Mouse (Mus musculus) spleen, adult 2 months (tissue): ENCODE measurements around the gene Dnajb6. TPM values are rescaled to one million over a fixed set of nuclear protein-coding genes. Genes with fewer than 3 reads are reported as not detected.

ENCODE experiments used
- DNase-seq, 2 experiments: peaks; one replicate each; pipeline versions ENCODE4 v3.0.0 to v3.0.0-alpha.2; 2012 to 2021; ENCODE audit warnings: low spot score in 2 of 2, low read depth in 1 of 2
- H3K27ac ChIP-seq: fragments of 200-500 bp; 2 replicates; pipeline ENCODE4 v1.5.1; 2012; ENCODE audit warnings: low read length, inconsistent platforms; ENCODE audit not compliant: insufficient read depth
- H3K27me3 ChIP-seq: fragments of 200-500 bp; 2 replicates; pipeline ENCODE4 v1.6.1; 2012; ENCODE audit warnings: mild to moderate bottlenecking, moderate library complexity, low read length, inconsistent platforms; ENCODE audit not compliant: control insufficient read depth, insufficient read depth
- H3K36me3 ChIP-seq: fragments of 200-500 bp; 2 replicates; pipeline ENCODE4 v1.6.1; 2012; ENCODE audit warnings: mild to moderate bottlenecking, low read length, inconsistent platforms; ENCODE audit not compliant: control insufficient read depth, insufficient read depth
- H3K4me1 ChIP-seq: fragments of 200-500 bp; 2 replicates; pipeline ENCODE4 v1.6.1; 2011; ENCODE audit warnings: inconsistent platforms; ENCODE audit not compliant: control insufficient read depth, insufficient read depth, insufficient read length
- H3K4me3 ChIP-seq: fragments of 200-500 bp; 2 replicates; pipeline ENCODE4 v1.5.1; 2011; ENCODE audit warnings: mild to moderate bottlenecking, inconsistent platforms; ENCODE audit not compliant: insufficient read depth, insufficient read length; ENCODE audit errors: extremely low read depth
- CTCF ChIP-seq: fragments of 200-500 bp; IDR thresholded peaks from 2 replicates; pipeline ENCODE4 v1.5.1; 2011; ENCODE audit warnings: mild to moderate bottlenecking, inconsistent platforms; ENCODE audit not compliant: insufficient read depth, insufficient read length, insufficient replicate concordance; ENCODE audit errors: extremely low read depth
- POLR2A ChIP-seq: fragments of 200-500 bp; IDR thresholded peaks from 2 replicates; pipeline ENCODE4 v1.6.1; 2011; ENCODE audit warnings: low read depth, low read length, inconsistent platforms
- WGBS: fragments of 180-500 bp; shearing (Covaris S2); methylation state at CpG from one replicate; pipeline ENCODE4 v1.1.7; 2018; 5-methylcytosine and 5-hydroxymethylcytosine counted together
- polyA plus RNA-seq: library from polyadenylated mRNA; depleted of rRNA; stranded (reverse); fragments of >200 nt; gene quantifications from 2 replicates; pipeline ENCODE4 v1.2.3, GENCODE M21; 2012; rRNA removed

Dnajb6 gene
- 30.6 and 32.8 TPM in 2 replicates for polyA plus RNA-seq

DNA sequence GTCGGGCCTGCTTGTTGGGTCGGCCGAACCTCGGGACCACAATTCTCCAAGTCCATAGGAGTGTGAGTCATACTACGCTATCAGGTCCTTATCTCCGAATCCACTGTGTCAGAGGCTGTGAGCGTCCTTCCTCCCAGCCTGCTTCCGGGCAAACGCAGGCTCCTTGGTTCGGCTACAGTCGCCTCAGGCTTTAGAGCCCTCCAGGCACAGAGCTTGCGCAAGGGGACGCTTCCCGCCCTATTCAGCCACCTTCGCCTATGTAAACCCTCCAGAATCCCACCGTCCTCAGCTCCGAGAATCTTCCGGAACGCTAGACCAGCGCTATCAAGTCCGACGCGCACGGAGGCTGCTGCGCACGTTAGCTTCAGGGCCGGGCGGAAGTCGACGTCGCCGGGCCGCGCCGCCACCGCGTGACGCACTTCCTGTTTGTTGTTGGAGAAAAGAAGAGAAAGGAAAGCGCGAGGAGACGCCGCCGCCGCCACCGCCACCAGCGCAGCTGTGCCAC, at the start of gene Dnajb6, which contains the start of gene Gm5129:
Gene Dnajb6, plus strand, starts transcription at position 132 of the 505 bp plus-strand sequence.
Gene Gm5129, minus strand, starts transcription at position 380 of the 505 bp plus-strand sequence.
- Histone ChIP-seq H3K27me3 (no peaks in the 10 kb centered on the region), H3K4me3 (peak within 1 kb of the TSS; percentile 99), H3K4me1 (peaks cover 13% of the 10 kb centered on the region; the same call in 1 of the 2 replicates), H3K27ac (peak within 1 kb of the TSS; percentile 99), H3K36me3 (no peaks in the 10 kb centered on the region)
- TF ChIP-seq POLR2A: peak; percentile 96
- TF ChIP-seq CTCF: no peak
- peak; percentile 88 to 97 for DNase-seq
- WGBS: under 1% methylated on average over 46 of the region's 46 CpGs

DNA sequence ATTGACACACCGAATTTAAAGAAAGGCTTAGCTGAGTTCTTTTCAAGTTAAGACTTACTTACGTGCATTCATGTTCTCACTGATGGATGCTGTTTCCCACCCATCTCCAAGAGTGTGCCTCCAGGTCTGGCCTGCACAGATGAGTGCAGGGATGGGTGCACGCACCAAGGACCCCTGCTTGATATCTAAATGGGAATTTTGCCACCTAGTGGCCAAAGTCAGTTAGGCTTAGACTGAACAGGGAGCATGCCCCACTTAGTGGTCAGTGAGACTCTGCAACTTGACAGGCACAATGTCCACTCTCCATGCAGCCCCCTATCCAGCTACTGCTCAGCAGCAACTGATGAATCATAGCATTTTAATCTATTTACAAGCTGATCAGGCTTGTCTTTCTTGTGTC, 47.8 kb upstream of the Dnajb6 start:
- H3K36me3 ChIP-seq: no peaks in the 10 kb centered on the region
- TF ChIP-seq POLR2A (no peak), CTCF (peak; percentile 32; the same call in 1 of the 2 replicates)
- peak in 1 of 2 experiments; percentile 7 for DNase-seq
- no peak overlapping the region for H3K4me3 ChIP-seq
- H3K27me3 ChIP-seq: no peaks in the 10 kb centered on the region
- 71% methylated on average over 3 of the region's 3 CpGs for WGBS
- H3K27ac ChIP-seq: no peak overlapping the region
- H3K4me1 ChIP-seq: no peaks in the 10 kb centered on the region

DNA sequence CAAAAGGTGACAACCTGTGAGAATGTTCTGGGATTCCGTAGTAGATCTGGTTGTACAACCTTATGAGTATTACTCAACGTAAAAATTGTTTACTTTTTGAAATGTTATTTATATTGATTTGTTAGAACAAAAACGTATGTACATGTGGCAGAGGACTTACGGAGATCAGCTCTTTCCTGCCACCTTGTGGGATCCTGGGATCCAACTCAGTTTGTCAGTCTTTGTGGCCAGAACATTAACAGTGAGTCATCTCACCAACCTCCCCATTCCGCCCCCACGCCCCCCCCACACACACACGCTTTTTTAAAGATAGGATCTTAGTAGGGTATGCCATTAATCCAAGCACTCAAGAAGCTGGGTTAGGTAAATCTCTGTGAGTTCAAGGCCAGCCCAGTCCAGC, 47.1 kb upstream of the Dnajb6 start:
- Histone ChIP-seq H3K36me3 (no peaks in the 10 kb centered on the region), H3K27ac (no peak overlapping the region), H3K27me3 (no peaks in the 10 kb centered on the region), H3K4me1 (no peaks in the 10 kb centered on the region), H3K4me3 (no peak overlapping the region)
- DNase-seq: no peak
- TF ChIP-seq CTCF (no peak), POLR2A (no peak)
- 77% methylated on average over 7 of the region's 7 CpGs for WGBS

DNA sequence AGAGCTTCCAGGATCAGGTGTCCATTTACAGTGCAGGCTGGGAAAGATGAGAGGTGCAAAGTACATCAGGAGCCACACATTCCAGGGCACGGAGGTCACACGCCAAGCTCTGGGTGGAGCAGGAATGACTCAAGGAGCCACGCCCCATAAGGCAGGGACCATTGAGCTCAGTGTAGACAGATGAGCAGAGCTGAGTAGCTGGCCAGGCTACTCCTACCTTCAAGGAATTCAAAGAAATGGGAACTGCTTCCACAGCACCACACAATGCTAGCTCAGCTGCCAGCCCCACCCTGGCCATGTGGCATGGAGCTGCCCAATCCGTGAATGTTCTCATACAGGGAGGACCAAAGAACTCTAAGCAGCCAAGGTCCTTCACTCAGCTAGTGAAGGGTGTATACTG, 37.0 kb upstream of the Dnajb6 start:
- no peaks in the 10 kb centered on the region for H3K36me3 ChIP-seq
- no peak for TF ChIP-seq POLR2A
- no peak for TF ChIP-seq CTCF
- no peak overlapping the region for H3K27ac ChIP-seq
- WGBS: 89% methylated on average over 4 of the region's 4 CpGs
- H3K4me3 ChIP-seq: no peak overlapping the region
- DNase-seq: no peak
- no peaks in the 10 kb centered on the region for H3K4me1 ChIP-seq
- H3K27me3 ChIP-seq: no peaks in the 10 kb centered on the region

DNA sequence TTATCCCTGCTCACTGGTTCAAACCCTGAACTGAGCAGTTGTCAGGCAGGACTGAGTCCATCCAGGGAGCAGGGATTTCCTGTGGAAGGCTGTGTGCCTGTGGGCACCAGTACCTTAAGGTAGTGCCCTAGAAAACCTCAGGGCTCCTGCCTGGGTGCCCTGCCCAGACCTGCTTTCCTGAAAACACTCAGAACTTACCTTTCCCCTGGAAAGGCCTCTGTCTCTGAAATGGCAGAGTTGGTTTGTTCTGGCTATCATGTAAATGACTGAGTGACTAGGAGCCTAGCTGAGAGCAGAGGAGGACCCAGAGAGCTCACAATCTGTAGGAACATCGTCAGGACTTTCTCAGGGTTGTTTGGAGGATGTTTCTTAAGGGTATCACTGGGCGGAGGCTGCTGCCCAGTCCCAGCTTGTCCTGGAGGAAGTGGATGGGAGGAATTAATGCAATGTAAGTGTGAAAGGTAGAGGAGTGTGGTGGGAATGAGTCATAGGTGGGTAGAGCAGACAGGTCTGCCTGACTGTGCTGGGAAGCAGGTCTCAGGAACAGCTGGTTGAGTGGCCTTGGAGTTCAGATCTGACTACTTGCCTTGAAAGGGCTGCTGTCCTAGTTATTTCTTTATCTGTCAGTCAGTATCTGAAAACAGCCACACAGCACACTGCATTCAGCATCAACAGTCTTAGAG, 35.8 kb upstream of the Dnajb6 start:
- H3K27me3 ChIP-seq: no peaks in the 10 kb centered on the region
- H3K36me3 ChIP-seq: no peaks in the 10 kb centered on the region
- DNase-seq: no peak
- TF ChIP-seq POLR2A (no peak), CTCF (no peak)
- H3K27ac ChIP-seq: no peak overlapping the region
- no peaks in the 10 kb centered on the region for H3K4me1 ChIP-seq
- H3K4me3 ChIP-seq: no peak overlapping the region
- WGBS: 95% methylated on average over 2 of the region's 2 CpGs

DNA sequence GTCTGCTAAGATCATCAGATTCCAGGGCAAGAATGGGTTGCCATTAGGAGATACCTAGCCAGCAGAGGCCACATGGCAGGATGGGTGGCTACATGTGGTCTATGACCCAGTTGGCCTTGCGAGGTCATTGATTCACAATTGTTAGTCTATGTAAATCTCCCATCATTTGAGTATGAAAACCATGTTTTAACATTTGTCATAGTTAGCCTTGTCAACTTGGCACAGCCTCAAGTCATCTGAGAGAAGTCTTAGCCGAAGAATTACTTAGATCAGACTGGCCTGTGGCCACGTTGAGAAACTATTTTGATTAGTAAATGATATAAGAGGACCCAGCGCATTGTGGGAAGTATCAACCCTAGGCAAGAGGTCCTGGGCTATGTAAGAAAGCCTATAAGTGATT, 28.2 kb upstream of the Dnajb6 start:
- Histone ChIP-seq H3K4me1 (no peaks in the 10 kb centered on the region), H3K27ac (no peak overlapping the region), H3K4me3 (no peak overlapping the region), H3K27me3 (no peaks in the 10 kb centered on the region), H3K36me3 (no peaks in the 10 kb centered on the region)
- DNase-seq: no peak
- 84% methylated on average over 4 of the region's 4 CpGs for WGBS
- TF ChIP-seq CTCF: no peak
- no peak for TF ChIP-seq POLR2A

DNA sequence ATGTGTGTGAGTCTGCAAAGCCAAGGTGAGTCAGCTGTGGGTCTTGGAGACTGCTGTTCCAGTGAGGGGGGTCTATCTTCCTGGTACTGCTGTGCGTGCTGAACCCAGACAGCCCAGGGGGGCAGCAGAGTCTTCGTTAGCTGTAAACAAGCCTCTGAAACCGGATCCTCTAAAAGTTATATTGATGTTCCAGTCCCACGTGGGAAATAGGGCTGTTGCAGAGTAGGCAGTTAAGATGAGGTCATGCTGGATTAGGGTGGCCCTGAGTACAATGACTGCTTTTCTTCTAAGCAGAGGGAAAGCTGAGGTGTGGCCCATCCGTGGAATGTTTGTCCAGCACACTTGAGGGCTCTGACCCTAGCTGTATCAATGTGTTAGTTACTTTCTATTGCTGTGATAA, 27.2 kb upstream of the Dnajb6 start:
- H3K36me3 ChIP-seq: no peaks in the 10 kb centered on the region
- H3K27me3 ChIP-seq: no peaks in the 10 kb centered on the region
- H3K27ac ChIP-seq: no peak overlapping the region
- DNase-seq: no peak
- 44% methylated on average over 5 of the region's 5 CpGs for WGBS
- no peaks in the 10 kb centered on the region for H3K4me1 ChIP-seq
- TF ChIP-seq POLR2A (no peak), CTCF (no peak)
- H3K4me3 ChIP-seq: no peak overlapping the region
